Mouse (Mus musculus) cerebellum, postnatal 4 days (tissue): ENCODE measurements around the gene Il15.

Source experiments
- DNase-seq, 2 experiments: peaks; one replicate each; pipeline ENCODE4 v3.0.0; 2022; ENCODE audit warnings: low spot score in 2 of 2, mixed read lengths in 1 of 2

Il15 gene

GRCm38 (mm10) chr8:82402686-82403330, at the start of gene Il15:
Il15 (minus strand) TSS chr8:82403222.
- peak in 1 of 2 experiments; percentile 2 for DNase-seq

GRCm38 (mm10) chr8:82444897-82445296, 41.9 kb upstream of the Il15 start:
- no peak for DNase-seq

DNA sequence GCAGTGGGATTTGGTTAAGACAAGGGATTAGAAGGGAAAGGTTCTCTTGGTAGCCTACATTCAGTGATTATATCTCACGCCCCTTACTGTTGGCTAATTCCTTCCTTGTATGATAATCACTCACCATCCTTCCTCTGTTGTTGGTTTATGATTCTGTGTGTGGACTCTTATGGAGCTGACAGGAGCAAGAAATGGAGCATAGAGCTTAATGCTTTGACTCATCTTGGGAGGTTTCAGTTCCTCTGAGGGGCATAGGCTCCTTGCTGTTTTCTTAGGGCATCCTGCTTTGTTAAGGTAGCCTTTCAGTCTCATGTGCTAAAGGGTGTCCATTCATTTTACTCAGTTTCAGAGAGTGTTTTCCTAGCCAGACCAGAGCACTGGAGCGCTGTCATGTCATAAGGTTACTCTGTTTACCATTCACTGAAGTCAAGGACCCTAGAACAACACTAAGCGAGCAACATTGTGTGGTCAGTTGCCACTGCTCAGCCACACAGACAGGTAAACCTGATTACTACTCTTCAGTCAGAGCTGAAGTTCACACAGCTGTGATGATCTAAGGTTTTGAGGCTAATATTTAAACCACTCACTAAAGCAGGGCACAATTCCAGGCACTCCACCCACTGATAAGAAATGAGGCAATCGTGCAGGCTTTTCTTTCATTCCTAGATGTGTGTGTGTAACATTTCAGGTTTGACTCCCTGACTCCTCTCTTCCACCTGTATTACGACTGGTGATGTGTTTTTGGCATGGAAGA, 13.7 kb upstream of the Il15 start:
- DNase-seq = no peak

DNA sequence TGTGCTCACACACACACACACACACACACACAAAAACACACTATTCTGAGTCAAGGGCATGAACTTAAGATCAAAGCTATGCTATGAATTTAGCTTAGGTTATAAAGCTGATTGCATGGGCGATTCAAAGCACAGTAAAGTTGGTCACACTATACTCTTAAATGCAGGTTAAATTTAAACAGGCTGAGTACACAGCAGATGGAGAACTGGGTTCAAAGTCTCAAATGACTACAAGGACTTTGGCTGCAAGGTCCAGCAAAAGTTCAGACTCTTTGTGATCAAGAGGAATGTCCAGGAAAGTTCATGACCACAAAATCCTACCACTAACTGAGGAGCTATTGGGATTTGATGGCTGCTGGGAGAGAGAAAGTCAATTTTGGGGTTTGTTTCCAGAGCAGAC, 12.5 kb upstream of the Il15 start:
- DNase-seq = no peak

- no peak for DNase-seq
Measured at GRCm38 (mm10) chr8:82410135-82410534, 7.1 kb upstream of the Il15 start.

DNA sequence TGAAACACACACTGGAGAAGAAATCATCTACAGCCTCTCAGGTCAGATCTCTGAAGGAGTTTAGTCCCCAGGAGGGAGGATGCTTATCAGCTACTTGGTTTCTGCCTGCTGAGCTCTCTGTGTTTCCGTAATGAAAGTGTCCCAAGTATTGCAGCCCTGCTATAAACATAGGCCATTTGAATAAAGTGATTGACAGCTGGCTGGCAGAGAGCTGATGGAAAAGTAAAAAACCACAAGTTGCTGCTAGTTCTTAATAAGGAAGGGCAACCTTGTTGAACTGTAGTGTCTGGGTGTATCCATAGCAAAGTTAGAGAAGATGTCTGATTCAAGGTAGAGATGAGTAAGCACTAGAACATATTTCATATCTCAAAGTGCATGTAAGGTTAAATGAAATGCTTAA, 4.0 kb upstream of the Il15 start:
- DNase-seq = no peak

GRCm38 (mm10) chr8:82404068-82404467, 1.0 kb upstream of the Il15 start:
- DNase-seq = no peak

DNA sequence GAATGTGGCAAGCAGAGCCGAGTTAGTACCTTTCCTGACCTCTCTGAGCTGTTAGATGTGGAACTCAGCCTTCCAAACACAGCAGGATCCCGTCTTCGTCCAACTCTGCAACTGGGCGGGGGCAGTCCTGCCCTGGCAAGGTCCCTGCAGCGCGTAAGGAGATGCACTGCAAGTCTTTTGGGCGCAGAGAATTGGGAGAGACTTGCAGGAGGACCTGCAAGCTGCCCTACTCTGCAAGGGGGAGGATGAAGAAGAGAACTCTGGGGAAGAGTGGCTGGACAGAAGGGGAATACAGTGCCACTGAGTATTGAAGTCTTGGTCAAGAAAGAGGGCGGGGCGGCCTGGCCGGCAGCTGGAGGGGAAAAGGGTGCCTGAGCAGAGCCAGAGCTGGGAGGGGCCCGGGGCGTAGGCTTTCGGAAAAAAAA, 749 bp downstream of the Il15 start:
- no peak for DNase-seq

DNA sequence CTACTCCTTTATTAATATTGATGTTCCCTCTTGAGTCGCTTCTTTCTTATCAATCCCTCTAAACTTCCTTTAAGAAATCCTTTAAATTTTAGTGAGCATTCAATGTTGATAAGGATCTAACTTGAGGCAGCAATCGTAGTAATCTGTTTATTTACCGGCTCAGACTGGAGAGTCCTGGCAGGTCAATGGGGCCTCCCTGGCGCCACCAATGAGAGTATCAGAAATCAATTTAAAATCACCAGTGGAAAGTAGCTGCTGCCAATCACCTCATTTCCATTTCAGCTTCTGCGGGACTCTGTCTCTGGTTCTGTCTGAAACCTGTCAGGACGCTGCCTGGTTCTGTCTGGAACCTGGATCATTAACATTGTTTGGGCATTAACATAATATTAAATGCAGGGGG, 1.5 kb downstream of the Il15 start:
- no peak for DNase-seq

- DNase-seq = no peak
Measured at GRCm38 (mm10) chr8:82401059-82401458, 2.0 kb downstream of the Il15 start.

DNA sequence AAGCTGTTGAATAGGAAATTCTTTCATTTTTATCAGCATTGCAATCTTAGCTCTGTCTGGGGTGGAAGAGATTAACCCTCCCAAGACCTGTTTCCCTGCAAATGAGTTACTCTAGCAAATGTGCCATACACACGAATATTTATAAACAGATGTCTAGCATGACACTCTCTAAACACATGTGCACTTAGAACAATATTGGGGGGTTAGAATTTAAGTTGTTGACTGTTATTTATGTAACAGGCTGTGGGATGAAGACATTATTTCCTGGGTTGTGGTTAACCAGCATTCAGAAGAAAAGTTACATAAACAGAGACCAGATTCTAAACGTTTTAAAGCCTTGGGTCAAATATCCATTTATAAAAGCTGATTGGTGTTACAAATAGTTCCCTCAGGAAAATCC, 2.6 kb downstream of the Il15 start:
- no peak for DNase-seq

DNA sequence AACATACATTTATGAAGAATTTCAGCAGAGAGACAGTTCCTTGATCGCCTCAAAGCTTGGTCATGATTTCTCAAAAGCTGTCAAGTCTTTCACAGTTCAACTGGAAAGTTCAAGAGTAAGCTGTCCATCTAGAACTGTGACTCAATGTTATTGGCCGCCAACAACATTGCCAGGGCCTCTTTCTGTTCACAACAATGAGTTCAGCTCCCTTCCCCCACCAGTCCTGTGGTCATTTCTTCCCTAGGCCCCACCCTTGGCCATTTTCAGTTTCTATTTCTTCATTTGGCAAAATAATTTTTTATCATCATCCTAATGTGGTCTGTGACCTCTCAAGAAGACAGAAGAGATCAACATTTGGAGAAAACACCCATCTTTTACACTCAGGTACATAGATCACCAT, 4.5 kb downstream of the Il15 start:
- DNase-seq = no peak

DNA sequence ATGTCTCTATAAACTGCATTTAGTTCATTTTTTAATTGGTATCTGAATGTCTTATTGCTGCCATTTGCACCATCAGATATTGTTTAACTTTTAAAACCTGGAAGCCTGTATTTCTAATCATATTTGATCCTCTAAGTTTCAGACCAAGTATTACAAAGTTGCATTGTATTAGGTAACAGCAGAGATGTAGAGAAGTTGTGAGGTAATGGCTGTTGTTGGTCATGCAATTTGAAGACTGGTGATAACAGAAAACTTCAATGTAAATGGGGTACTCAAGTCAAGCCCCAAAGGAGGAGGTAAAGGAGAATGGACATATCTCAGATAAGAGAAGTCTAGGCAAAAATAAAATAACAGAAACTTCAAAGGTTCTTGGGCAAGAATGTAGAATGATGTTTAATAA, 11.8 kb downstream of the Il15 start:
- no peak for DNase-seq

GRCm38 (mm10) chr8:82388356-82388902, 14.6 kb downstream of the Il15 start:
- DNase-seq = no peak

- DNase-seq = no peak
Measured at GRCm38 (mm10) chr8:82387614-82388013, 15.4 kb downstream of the Il15 start.

- no peak for DNase-seq
Measured at GRCm38 (mm10) chr8:82385867-82386266, 17.2 kb downstream of the Il15 start.

- no peak for DNase-seq
Measured at GRCm38 (mm10) chr8:82384458-82385234, 18.4 kb downstream of the Il15 start.

GRCm38 (mm10) chr8:82383346-82383745, 19.7 kb downstream of the Il15 start:
- DNase-seq = no peak

DNA sequence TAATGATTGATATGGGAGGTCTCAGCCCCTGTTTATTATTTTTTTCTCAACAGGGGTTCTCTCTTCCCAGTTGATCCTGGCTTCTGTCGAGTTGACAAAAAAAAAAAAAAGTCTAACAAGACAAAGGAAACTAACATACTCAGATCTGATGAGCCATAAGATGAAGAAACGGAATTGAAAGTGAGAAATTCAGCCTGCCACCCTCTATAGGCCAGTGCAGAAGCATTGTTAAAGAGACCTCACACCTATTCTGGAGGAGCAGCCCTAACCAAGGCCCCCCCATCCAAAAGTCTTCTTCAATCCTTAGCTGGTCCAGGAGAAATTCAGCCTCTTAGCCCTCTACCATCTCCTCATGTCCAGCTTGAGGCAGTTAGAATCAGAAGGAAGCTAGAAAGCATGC, 20.7 kb downstream of the Il15 start:
- DNase-seq = no peak

DNA sequence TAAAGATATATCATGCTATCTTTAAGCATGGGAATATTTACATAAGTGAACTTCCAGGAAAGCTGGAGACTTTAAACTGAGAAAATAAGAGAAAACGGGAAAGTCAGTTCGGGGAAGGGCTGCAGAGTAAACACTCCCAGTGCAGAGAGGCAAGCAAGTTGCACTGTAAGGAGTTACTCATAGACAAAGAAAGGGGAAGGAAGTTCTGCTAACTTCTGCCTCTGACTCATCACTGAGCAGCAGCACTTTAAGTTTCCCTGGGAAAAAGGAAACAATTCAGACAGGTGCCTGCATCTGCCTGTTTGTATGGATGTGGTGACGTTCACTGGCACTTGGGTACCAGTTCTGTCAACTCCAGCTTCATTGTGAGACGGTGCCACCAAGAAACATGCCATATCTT, 28.6 kb downstream of the Il15 start:
- no peak for DNase-seq

- no peak for DNase-seq
Measured at GRCm38 (mm10) chr8:82372846-82373245, 30.2 kb downstream of the Il15 start.

DNA sequence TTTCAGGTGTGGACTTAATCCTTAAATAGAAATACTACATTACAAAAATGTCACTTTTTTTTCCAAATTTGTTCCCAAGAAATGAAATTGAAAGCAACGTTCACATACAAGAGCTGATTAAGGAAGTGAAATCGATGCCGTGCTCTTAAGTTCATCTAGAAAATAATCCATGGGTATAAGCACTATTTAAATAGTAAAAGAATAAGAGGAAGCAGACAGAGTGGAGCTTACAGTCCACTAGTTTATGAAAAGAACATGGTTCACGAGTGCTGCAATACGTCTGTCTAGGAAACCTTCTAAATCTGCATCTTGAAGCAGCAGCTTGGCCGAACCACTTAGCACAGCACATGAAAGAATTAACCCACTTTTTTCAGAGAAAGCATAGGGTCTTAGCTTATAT, 32.4 kb downstream of the Il15 start:
- no peak for DNase-seq
